In the genomic region with DNA sequence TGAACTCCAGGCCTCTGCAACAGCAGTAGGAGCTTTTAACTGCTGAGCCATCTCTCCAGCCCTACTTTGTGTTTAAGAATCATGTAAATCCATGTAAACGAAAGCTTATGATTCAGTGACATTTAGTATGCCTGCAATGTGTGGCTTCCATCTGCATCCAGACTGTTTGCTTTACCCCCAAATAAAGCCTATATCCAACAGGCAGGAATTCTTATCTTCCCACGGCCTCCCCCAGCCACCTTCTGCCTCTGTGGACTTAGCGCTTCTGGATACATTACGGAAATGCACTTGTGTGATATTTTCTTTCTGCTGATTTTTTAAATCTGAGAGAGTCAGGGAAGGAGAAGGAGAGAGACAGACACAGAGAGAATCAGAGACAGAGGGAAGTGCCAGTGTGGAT, we compare ENCODE assay signal across 31 mouse cellular contexts.
DNase-seq lines count a peak whose midpoint lies in the region; ATAC-seq and TF ChIP-seq lines count a peak whose summit lies in the region.
"Had no signal": no experiment of that assay in that cellular context is flagged by ENCODE, and none has a peak within 500 bp of the region (broad histone marks: within the 10 kb centered on the region; RNA-seq: fewer than 3 reads in every experiment).

No protein-coding gene starts in this region.

- TF ChIP-seq CTCF in layer of hippocampus, adult 2 months (conservative IDR thresholded peaks at IDR 0.05) = no peak
- TF ChIP-seq CTCF in midbrain, postnatal 0 days (IDR thresholded peaks at IDR 0.05) = no peak

- H3K36me3 ChIP-seq in forebrain, embryonic 11.5 days (ENCODE audit: control insufficient read depth, insufficient read depth, low read length) = no peaks in the 10 kb centered on the region
- H3K36me3 ChIP-seq in forebrain, embryonic 12.5 days (replicated peaks) = no peaks in the 10 kb centered on the region
- no peaks in the 10 kb centered on the region for H3K36me3 ChIP-seq in midbrain, embryonic 11.5 days (ENCODE audit: control insufficient read depth, insufficient read depth, low read length)
- no peaks in the 10 kb centered on the region for H3K36me3 ChIP-seq in midbrain, postnatal 0 days (ENCODE audit: insufficient read depth, low read length)
- H3K36me3 ChIP-seq: embryonic facial prominence, embryonic 10.5 days; embryonic facial prominence, embryonic 15.5 days; heart, embryonic 10.5 days; heart, embryonic 15.5 days; kidney, embryonic 15.5 days; liver, embryonic 15.5 days; lung, embryonic 15.5 days; midbrain, embryonic 13.5 days had no signal

- no peaks in the 10 kb centered on the region for H3K4me1 ChIP-seq in forebrain, embryonic 11.5 days (replicated peaks; ENCODE audit: control insufficient read depth, insufficient read depth, low read length)
- H3K4me1 ChIP-seq in forebrain, embryonic 12.5 days = no peaks in the 10 kb centered on the region
- H3K4me1 ChIP-seq in midbrain, embryonic 11.5 days (ENCODE audit: control insufficient read depth, insufficient read depth, low read length) = no peaks in the 10 kb centered on the region
- no peaks in the 10 kb centered on the region for H3K4me1 ChIP-seq in midbrain, postnatal 0 days (ENCODE audit: insufficient read depth, low read length)
- H3K4me1 ChIP-seq: embryonic facial prominence, embryonic 10.5 days; embryonic facial prominence, embryonic 15.5 days; heart, embryonic 10.5 days; heart, embryonic 15.5 days; kidney, embryonic 15.5 days; liver, embryonic 15.5 days; lung, embryonic 15.5 days; megakaryocyte, embryonic 14.5 days; midbrain, embryonic 13.5 days had no signal

- DNase-seq in forebrain, embryonic 11.5 days (ENCODE audit: low spot score) = peak; percentile 11
- peak; percentile 29 to 58 for DNase-seq in layer of hippocampus, adult 2 months (ENCODE audit: low spot score in 2 of 2)
- DNase-seq in layer of hippocampus, adult 11-12 months (ENCODE audit: low spot score) = no peak
- peak; percentile 21 for DNase-seq in midbrain, embryonic 11.5 days (ENCODE audit: low spot score, missing footprints)
- DNase-seq in midbrain, postnatal 0 days (ENCODE audit: low spot score) = no peak
- peak; percentile 65 for DNase-seq in brain, adult 2 months (ENCODE audit: low read depth, low spot score)
- DNase-seq: adrenal gland, adult 2 months; adrenal gland, postnatal 36 days; cerebellum, adult 2 months; cerebellum, postnatal 14 days; gastrocnemius, postnatal 10 days; kidney, adult 18-20 months; kidney, postnatal 25 days; liver; thymus, adult 2 months; thymus, postnatal 36 days had no signal

- no peaks in the 10 kb centered on the region for H3K9me3 ChIP-seq in forebrain, embryonic 11.5 days (ENCODE audit: control insufficient read depth, low read length)
- no peaks in the 10 kb centered on the region for H3K9me3 ChIP-seq in forebrain, embryonic 12.5 days
- H3K9me3 ChIP-seq in midbrain, embryonic 11.5 days (ENCODE audit: control insufficient read depth, low read length) = no peaks in the 10 kb centered on the region
- H3K9me3 ChIP-seq in midbrain, postnatal 0 days (ENCODE audit: low read length) = no peaks in the 10 kb centered on the region
- H3K9me3 ChIP-seq: embryonic facial prominence, embryonic 10.5 days; embryonic facial prominence, embryonic 15.5 days; heart, embryonic 10.5 days; heart, embryonic 15.5 days; kidney, embryonic 15.5 days; liver, embryonic 15.5 days; lung, embryonic 15.5 days; midbrain, embryonic 13.5 days had no signal

- no peak overlapping the region for H3K4me3 ChIP-seq in forebrain, embryonic 11.5 days (ENCODE audit: low read depth, low read length)
- no peak overlapping the region for H3K4me3 ChIP-seq in forebrain, embryonic 12.5 days (replicated peaks)
- no peak overlapping the region for H3K4me3 ChIP-seq in layer of hippocampus, adult 2 months
- no peak overlapping the region for H3K4me3 ChIP-seq in midbrain, embryonic 11.5 days (ENCODE audit: low read depth, low read length)
- H3K4me3 ChIP-seq in midbrain, postnatal 0 days (ENCODE audit: low read depth, low read length) = no peak overlapping the region
- H3K4me3 ChIP-seq: embryonic facial prominence, embryonic 10.5 days; embryonic facial prominence, embryonic 15.5 days; heart, embryonic 10.5 days; heart, embryonic 15.5 days; kidney, embryonic 15.5 days; liver, embryonic 15.5 days; lung, embryonic 15.5 days; megakaryocyte, embryonic 14.5 days; midbrain, embryonic 13.5 days had no signal

- no peak overlapping the region for H3K4me2 ChIP-seq in forebrain, embryonic 11.5 days (ENCODE audit: low read depth, low read length, severe bottlenecking)
- no peak overlapping the region for H3K4me2 ChIP-seq in forebrain, embryonic 12.5 days
- H3K4me2 ChIP-seq in midbrain, embryonic 11.5 days = no peak overlapping the region
- no peak overlapping the region for H3K4me2 ChIP-seq in midbrain, postnatal 0 days (ENCODE audit: low read depth, low read length, poor library complexity, severe bottlenecking)
- H3K4me2 ChIP-seq: embryonic facial prominence, embryonic 15.5 days; heart, embryonic 15.5 days; kidney, embryonic 15.5 days; liver, embryonic 15.5 days; lung, embryonic 15.5 days; midbrain, embryonic 13.5 days had no signal

- no peaks in the 10 kb centered on the region for H3K27me3 ChIP-seq in forebrain, embryonic 11.5 days (ENCODE audit: control insufficient read depth, insufficient read depth, low read length)
- H3K27me3 ChIP-seq in forebrain, embryonic 12.5 days = no peaks in the 10 kb centered on the region
- H3K27me3 ChIP-seq in midbrain, embryonic 11.5 days (ENCODE audit: control insufficient read depth, insufficient read depth, low read length) = no peaks in the 10 kb centered on the region
- no peaks in the 10 kb centered on the region for H3K27me3 ChIP-seq in midbrain, postnatal 0 days (ENCODE audit: insufficient read depth, low read length)
- H3K27me3 ChIP-seq: CH12.LX; embryonic facial prominence, embryonic 15.5 days; heart, embryonic 15.5 days; kidney, embryonic 15.5 days; liver, embryonic 15.5 days; lung, embryonic 15.5 days; midbrain, embryonic 13.5 days had no signal

- no peak overlapping the region for H3K27ac ChIP-seq in forebrain, embryonic 11.5 days (ENCODE audit: low read depth, low read length)
- H3K27ac ChIP-seq in forebrain, embryonic 12.5 days = no peak overlapping the region
- no peak overlapping the region for H3K27ac ChIP-seq in layer of hippocampus, adult 2 months
- H3K27ac ChIP-seq in midbrain, embryonic 11.5 days (ENCODE audit: low read depth, low read length) = no peak overlapping the region
- no peak overlapping the region for H3K27ac ChIP-seq in midbrain, postnatal 0 days (ENCODE audit: low read depth, low read length)
- H3K27ac ChIP-seq: embryonic facial prominence, embryonic 10.5 days; embryonic facial prominence, embryonic 15.5 days; heart, embryonic 10.5 days; heart, embryonic 15.5 days; kidney, embryonic 15.5 days; liver, embryonic 15.5 days; lung, embryonic 15.5 days; midbrain, embryonic 13.5 days had no signal

- WGBS in forebrain, embryonic 11.5 days = 92% methylated on average over 4 of the region's 4 CpGs
- 91% methylated on average over 4 of the region's 4 CpGs for WGBS in forebrain, embryonic 12.5 days
- WGBS in midbrain, embryonic 11.5 days = 92% methylated on average over 4 of the region's 4 CpGs
- WGBS in midbrain, postnatal 0 days = 89% methylated on average over 4 of the region's 4 CpGs

- ATAC-seq in forebrain, embryonic 11.5 days (replicated peaks; ENCODE audit: low FRiP score) = no peak
- ATAC-seq in forebrain, embryonic 12.5 days (ENCODE audit: low FRiP score) = no peak
- ATAC-seq in midbrain, embryonic 11.5 days (ENCODE audit: low FRiP score) = no peak
- ATAC-seq in midbrain, postnatal 0 days (ENCODE audit: low FRiP score) = no peak
- no peak for ATAC-seq in megakaryocyte progenitor cell, adult 5-6 weeks (replicated peaks; ENCODE audit: poor library complexity)
- ATAC-seq: activated CD4-positive, CD25-positive, alpha-beta regulatory T cell, adult 4 months; forebrain, embryonic 14.5 days; hindbrain, embryonic 16.5 days; midbrain, embryonic 13.5 days had no signal

- no peak overlapping the region for H3K9ac ChIP-seq in forebrain, embryonic 11.5 days (ENCODE audit: low read length)
- no peak overlapping the region for H3K9ac ChIP-seq in forebrain, embryonic 12.5 days
- no peak overlapping the region for H3K9ac ChIP-seq in midbrain, embryonic 11.5 days (ENCODE audit: low read length)
- no peak overlapping the region for H3K9ac ChIP-seq in midbrain, postnatal 0 days (replicated peaks; ENCODE audit: low read length, poor library complexity, severe bottlenecking)
- H3K9ac ChIP-seq: embryonic facial prominence, embryonic 15.5 days; heart, embryonic 15.5 days; kidney, embryonic 15.5 days; liver, embryonic 15.5 days; lung, embryonic 15.5 days; midbrain, embryonic 13.5 days had no signal

Comparison
In these comparisons a context has a peak if more than half of its experiments do, and no peak if none do; other contexts are left out.
1. DNase-seq: peak in forebrain, embryonic 11.5 days (single experiment), layer of hippocampus, adult 2 months (2 of 2), midbrain, embryonic 11.5 days (single experiment) and brain, adult 2 months (single experiment); none in layer of hippocampus, adult 11-12 months (single experiment) and midbrain, postnatal 0 days (single experiment).